Comparison of ENCODE assay signal across 10 mouse cellular contexts in genomic region chr8:71579476-71579875, GRCm38 (mm10). TPM values are rescaled to one million over a fixed set of nuclear protein-coding genes. Genes with fewer than 3 reads are reported as not detected.
DNase-seq lines count a peak whose midpoint lies in the region; ATAC-seq and TF ChIP-seq lines count a peak whose summit lies in the region.
"Had no signal": no experiment of that assay in that cellular context is flagged by ENCODE, and none has a peak within 500 bp of the region (broad histone marks: within the 10 kb centered on the region; RNA-seq: fewer than 3 reads in every experiment).

No protein-coding gene starts in this region.

- H3K27ac ChIP-seq in hindbrain, embryonic 13.5 days = peak overlapping the region; percentile 35; the same call in 1 of the 2 replicates
- H3K27ac ChIP-seq in hindbrain, embryonic 11.5 days (ENCODE audit: low read depth, low read length) = no peak overlapping the region
- no peak overlapping the region for H3K27ac ChIP-seq in ES-E14 (ENCODE audit: insufficient read depth, low read depth, low read length, poor library complexity, severe bottlenecking)
- H3K27ac ChIP-seq: liver, embryonic 14.5 days; midbrain, embryonic 10.5 days had no signal

- peaks cover 37% of the 10 kb centered on the region for H3K36me3 ChIP-seq in hindbrain, embryonic 13.5 days
- H3K36me3 ChIP-seq in hindbrain, embryonic 11.5 days (ENCODE audit: control insufficient read depth, insufficient read depth, low read length) = no peaks in the 10 kb centered on the region
- peaks cover 5% of the 10 kb centered on the region; the same call in 1 of the 2 replicates for H3K36me3 ChIP-seq in ES-E14 (ENCODE audit: control insufficient read depth, insufficient read depth, low read length, poor library complexity, severe bottlenecking)

- 0 out of 2 replicates have a peak, but pooled peaks have one; percentile 11 for ATAC-seq in hindbrain, embryonic 13.5 days (ENCODE audit: low FRiP score)
- ATAC-seq in hindbrain, embryonic 11.5 days (ENCODE audit: low FRiP score) = no peak
- no peak for ATAC-seq in megakaryocyte-erythroid progenitor cell, adult 5-6 weeks (replicated peaks; ENCODE audit: low FRiP score, low TSS enrichment, poor library complexity, severe bottlenecking)

- in situ Hi-C loops in ES-E14 (cut with MboI; ENCODE audit: low sequenced_read_pairs in 2 of 2, unreplicated experiment in 2 of 2) = no loop called here

- no peaks in the 10 kb centered on the region for H3K9me3 ChIP-seq in hindbrain, embryonic 13.5 days
- H3K9me3 ChIP-seq in hindbrain, embryonic 11.5 days (ENCODE audit: control insufficient read depth, low read length) = no peaks in the 10 kb centered on the region
- H3K9me3 ChIP-seq in ES-E14 (ENCODE audit: control insufficient read depth, insufficient read depth, low read depth, low read length) = no peaks in the 10 kb centered on the region
- H3K9me3 ChIP-seq: midbrain, embryonic 10.5 days had no signal

- H3K27me3 ChIP-seq in hindbrain, embryonic 13.5 days = peaks cover 13% of the 10 kb centered on the region; the same call in 1 of the 2 replicates
- H3K27me3 ChIP-seq in hindbrain, embryonic 11.5 days (ENCODE audit: control insufficient read depth, insufficient read depth, low read length) = no peaks in the 10 kb centered on the region

- DNase-seq in adrenal gland, adult (ENCODE audit: inconsistent age in 2 of 2, low spot score in 1 of 2) = peak; percentile 77 to 92
- DNase-seq in adrenal gland, postnatal 4 days (ENCODE audit: low spot score in 2 of 2) = no peak
- no peak for DNase-seq in hindbrain, embryonic 11.5 days (ENCODE audit: low spot score)
- no peak for DNase-seq in ES-E14 (ENCODE audit: low read depth, low spot score)
- peak; percentile 73 for DNase-seq in gastrocnemius, postnatal 25 days
- DNase-seq in left cerebral cortex, postnatal 4 days = no peak

- peaks cover 15% of the 10 kb centered on the region for H3K4me1 ChIP-seq in hindbrain, embryonic 13.5 days (replicated peaks)
- H3K4me1 ChIP-seq in hindbrain, embryonic 11.5 days (replicated peaks; ENCODE audit: control insufficient read depth, insufficient read depth, low read length) = no peaks in the 10 kb centered on the region
- H3K4me1 ChIP-seq in ES-E14 (ENCODE audit: control insufficient read depth in 2 of 2, insufficient read depth in 2 of 2, low read length in 2 of 2, poor library complexity in 1 of 2) = peaks cover 0 to 16% of the 10 kb centered on the region in 2 experiments; a peak in 1 of 4 replicates

- H3K4me2 ChIP-seq in hindbrain, embryonic 13.5 days = no peak overlapping the region
- no peak overlapping the region for H3K4me2 ChIP-seq in hindbrain, embryonic 11.5 days (replicated peaks; ENCODE audit: low read depth, low read length)

- intact Hi-C loops in left cerebral cortex, postnatal 4 days (cut with DNase I) = no loop called here

- no peak overlapping the region for H3K9ac ChIP-seq in hindbrain, embryonic 13.5 days
- H3K9ac ChIP-seq in hindbrain, embryonic 11.5 days (ENCODE audit: low read depth, low read length) = no peak overlapping the region
- H3K9ac ChIP-seq in ES-E14 (ENCODE audit: insufficient read depth, low read depth, low read length, poor library complexity, severe bottlenecking) = peak overlapping the region; percentile 45
- H3K9ac ChIP-seq: liver, embryonic 14.5 days had no signal

- WGBS in hindbrain, embryonic 13.5 days = 86% methylated on average over 14 of the region's 14 CpGs
- WGBS in hindbrain, embryonic 11.5 days = 94% methylated on average over 14 of the region's 14 CpGs

- H3K4me3 ChIP-seq in hindbrain, embryonic 13.5 days = no peak overlapping the region
- H3K4me3 ChIP-seq in hindbrain, embryonic 11.5 days (ENCODE audit: low read depth, low read length) = no peak overlapping the region
- peak overlapping the region; percentile 17 to 33; a peak in 3 of 4 replicates for H3K4me3 ChIP-seq in ES-E14 (ENCODE audit: insufficient read depth in 1 of 2, low read depth in 1 of 2, low read length in 2 of 2, poor library complexity in 1 of 2, severe bottlenecking in 1 of 2)
- H3K4me3 ChIP-seq: midbrain, embryonic 10.5 days had no signal

TF ChIP-seq in ES-E14, 5 proteins besides CTCF, POLR2A, EP300 and RAD21:
- TF ChIP-seq MAFK (IDR thresholded peaks at IDR 0.05; ENCODE audit: insufficient read depth, low read depth, low read length) (no peak), CHD2 (IDR thresholded peaks at IDR 0.05; ENCODE audit: low read depth, low read length) (no peak), ZNF384 (IDR thresholded peaks at IDR 0.05; ENCODE audit: low read depth, low read length) (no peak), ZC3H11A (IDR thresholded peaks at IDR 0.05; ENCODE audit: borderline replicate concordance, low read depth, low read length) (no peak), HCFC1 (IDR thresholded peaks at IDR 0.05; ENCODE audit: borderline replicate concordance, insufficient read depth, low read length) (no peak)

RNA-seq across cellular contexts. Expression of gene Slc27a1, which starts 10.8 kb away (rescaled TPM):
- 100 to 1,000 TPM; 110 to 111 TPM for total RNA-seq in adrenal gland, postnatal 4 days (2021)
- polyA plus RNA-seq in hindbrain, embryonic 13.5 days (2015; fragmentation: Nextera tagmentation; extraction: Ambion mirVana) = 78.5 and 81.9 TPM in 2 replicates
- 13.7 and 18.2 TPM in 2 replicates for polyA plus RNA-seq in hindbrain, embryonic 11.5 days (2014; fragmentation: Nextera tagmentation; extraction: Ambion mirVana)
- total RNA-seq in ES-E14 (2012; rRNA removed) = 24.5 and 45.9 TPM in 2 replicates
- 10 to 100 TPM; 62.6 to 62.9 TPM for total RNA-seq in gastrocnemius, postnatal 25 days (2021)
- 3.0 and 6.3 TPM in 2 replicates for total RNA-seq in megakaryocyte-erythroid progenitor cell, adult 5-6 weeks (2014; fragmentation: Nextera tagmentation)
- 0.95 and 3.1 TPM in 2 replicates for total RNA-seq in megakaryocyte-erythroid progenitor cell, adult 5-6 weeks (2017)
- 10 to 100 TPM; 60.5 to 71.1 TPM for total RNA-seq in left cerebral cortex, postnatal 4 days (2021)

RNA-seq across cellular contexts. Expression of gene Pgls, which starts 12.5 kb away (rescaled TPM):
- total RNA-seq in adrenal gland, postnatal 4 days (2021) = 100 to 1,000 TPM; 136 to 144 TPM
- 197 and 204 TPM in 2 replicates for polyA plus RNA-seq in hindbrain, embryonic 13.5 days (2015; fragmentation: Nextera tagmentation; extraction: Ambion mirVana)
- 228 TPM in 2 replicates for polyA plus RNA-seq in hindbrain, embryonic 11.5 days (2014; fragmentation: Nextera tagmentation; extraction: Ambion mirVana)
- 95.6 and 124 TPM in 2 replicates for total RNA-seq in ES-E14 (2012; rRNA removed)
- 10 to 100 TPM; 26.3 to 26.9 TPM for total RNA-seq in gastrocnemius, postnatal 25 days (2021)
- 104 and 132 TPM in 2 replicates for total RNA-seq in megakaryocyte-erythroid progenitor cell, adult 5-6 weeks (2014; fragmentation: Nextera tagmentation)
- total RNA-seq in megakaryocyte-erythroid progenitor cell, adult 5-6 weeks (2017) = 76.2 and 80.7 TPM in 2 replicates
- 10 to 100 TPM; 85.7 to 97.3 TPM for total RNA-seq in left cerebral cortex, postnatal 4 days (2021)

RNA-seq across cellular contexts. Expression of gene Nxnl1, which starts 13.1 kb away (rescaled TPM):
- total RNA-seq in adrenal gland, postnatal 4 days (2021) = under 1 TPM; 0.25 to 0.65 TPM
- not detected in 2 replicates for polyA plus RNA-seq in hindbrain, embryonic 13.5 days (2015; fragmentation: Nextera tagmentation; extraction: Ambion mirVana)
- polyA plus RNA-seq in hindbrain, embryonic 11.5 days (2014; fragmentation: Nextera tagmentation; extraction: Ambion mirVana) = not detected in 2 replicates
- not detected in 2 replicates for total RNA-seq in ES-E14 (2012; rRNA removed)
- total RNA-seq in gastrocnemius, postnatal 25 days (2021) = under 1 TPM in 1 of 2 experiments, not detected in 1; 0.24 TPM
- total RNA-seq in megakaryocyte-erythroid progenitor cell, adult 5-6 weeks (2014; fragmentation: Nextera tagmentation) = not detected in 2 replicates
- total RNA-seq in megakaryocyte-erythroid progenitor cell, adult 5-6 weeks (2017) = not detected in 2 replicates
- not detected for total RNA-seq in left cerebral cortex, postnatal 4 days (2021)
- polyA plus RNA-seq: midbrain, embryonic 10.5 days had no signal

RNA-seq across cellular contexts. Expression of gene Fam129c, which starts 18.0 kb away (rescaled TPM):
- 1 to 10 TPM; 3.4 to 4.3 TPM for total RNA-seq in adrenal gland, postnatal 4 days (2021)
- polyA plus RNA-seq in hindbrain, embryonic 13.5 days (2015; fragmentation: Nextera tagmentation; extraction: Ambion mirVana) = 6.9 and 8.2 TPM in 2 replicates
- polyA plus RNA-seq in hindbrain, embryonic 11.5 days (2014; fragmentation: Nextera tagmentation; extraction: Ambion mirVana) = 3.3 and 3.6 TPM in 2 replicates
- total RNA-seq in ES-E14 (2012; rRNA removed) = 9.0 and 15.2 TPM in 2 replicates
- under 1 TPM; 0.29 to 0.38 TPM for total RNA-seq in gastrocnemius, postnatal 25 days (2021)
- 15.9 and 42.5 TPM in 2 replicates for total RNA-seq in megakaryocyte-erythroid progenitor cell, adult 5-6 weeks (2014; fragmentation: Nextera tagmentation)
- total RNA-seq in megakaryocyte-erythroid progenitor cell, adult 5-6 weeks (2017) = 0.14 and 15.0 TPM in 2 replicates
- total RNA-seq in left cerebral cortex, postnatal 4 days (2021) = 1 to 10 TPM; 7.9 to 8.0 TPM

RNA-seq across cellular contexts. Expression of gene Tmem221, which starts 20.8 kb away (rescaled TPM):
- 1 to 10 TPM; 4.4 to 4.5 TPM for total RNA-seq in adrenal gland, postnatal 4 days (2021)
- 0.19 TPM in 1 of 2 replicates, not detected in the other for polyA plus RNA-seq in hindbrain, embryonic 13.5 days (2015; fragmentation: Nextera tagmentation; extraction: Ambion mirVana)
- polyA plus RNA-seq in hindbrain, embryonic 11.5 days (2014; fragmentation: Nextera tagmentation; extraction: Ambion mirVana) = 0.28 and 0.47 TPM in 2 replicates
- 0.18 and 0.58 TPM in 2 replicates for total RNA-seq in ES-E14 (2012; rRNA removed)
- not detected for total RNA-seq in gastrocnemius, postnatal 25 days (2021)
- not detected in 2 replicates for total RNA-seq in megakaryocyte-erythroid progenitor cell, adult 5-6 weeks (2014; fragmentation: Nextera tagmentation)
- total RNA-seq in megakaryocyte-erythroid progenitor cell, adult 5-6 weeks (2017) = not detected in 2 replicates
- total RNA-seq in left cerebral cortex, postnatal 4 days (2021) = not detected

Comparison
In these comparisons a context has a peak if more than half of its experiments do, and no peak if none do; other contexts are left out.
1. DNase-seq: peak in adrenal gland, adult (2 of 2) and gastrocnemius, postnatal 25 days (single experiment); none in adrenal gland, postnatal 4 days (0 of 2), hindbrain, embryonic 11.5 days (single experiment), ES-E14 (single experiment) and left cerebral cortex, postnatal 4 days (single experiment).
2. H3K4me3 ChIP-seq: peak in ES-E14 (2 of 2); none in hindbrain, embryonic 13.5 days (single experiment) and hindbrain, embryonic 11.5 days (single experiment).